Mouse (Mus musculus): ENCODE measurements around the gene Tgtp2. TPM values are rescaled to one million over a fixed set of nuclear protein-coding genes. Genes with fewer than 3 reads are reported as not detected.
"Not testable (repeated sequence)": the region's sequence is repeated elsewhere in the genome, so short reads cannot be mapped to it uniquely, and the experiment has no call there.

The Tgtp2 gene
- 3.8 and 8.0 TPM in 2 replicates for polyA plus RNA-seq (2015; fragmentation: Nextera tagmentation; extraction: Ambion mirVana)

DNA sequence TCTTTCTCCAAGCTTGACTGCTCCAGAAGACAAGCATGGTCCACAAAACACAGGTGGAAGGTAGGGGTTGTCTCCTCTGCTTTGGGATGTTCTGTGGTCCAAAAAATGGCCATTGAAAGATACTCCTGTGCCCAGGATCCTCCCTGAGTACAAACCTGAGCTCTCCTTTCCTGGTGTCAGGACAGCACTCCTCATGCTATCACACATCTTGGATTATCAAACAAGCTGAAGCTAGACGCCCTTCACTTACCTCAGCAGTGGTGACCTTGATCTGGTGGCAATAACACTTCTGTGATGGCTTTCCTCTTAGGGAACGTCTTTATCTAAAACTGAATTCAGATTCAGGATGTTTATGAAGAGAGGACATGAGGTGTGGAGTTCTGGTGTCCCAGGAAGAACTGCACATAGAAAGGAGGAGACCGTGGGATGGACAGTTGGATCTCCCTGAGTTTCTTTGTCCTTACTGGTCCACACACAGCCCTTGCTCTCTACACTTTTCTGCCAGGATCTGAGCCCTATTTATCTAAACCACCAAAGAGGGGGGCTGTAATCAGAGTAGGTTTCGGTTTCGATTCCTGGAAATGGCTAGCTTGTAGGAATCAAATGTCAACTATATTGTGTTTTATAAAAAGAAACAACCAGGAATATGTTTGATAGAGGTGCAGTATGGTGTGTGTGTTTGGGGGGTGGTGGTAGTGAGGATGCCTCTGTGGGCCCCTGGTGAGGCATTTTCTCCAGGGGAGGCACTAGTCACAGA is at the start of gene Tgtp2:
TSS of gene Tgtp2 (minus strand) at position 494 of the 757 bp plus-strand sequence.
- ATAC-seq (replicated peaks; ENCODE audit: extremely low read depth, insufficient read depth, low FRiP score); H3K4me3 ChIP-seq (ENCODE audit: low read length); H3K4me2 ChIP-seq (ENCODE audit: low read depth, low read length); H3K27me3 ChIP-seq (ENCODE audit: control insufficient read depth, insufficient read depth, low read length); H3K27ac ChIP-seq (ENCODE audit: low read length); H3K9ac ChIP-seq (ENCODE audit: low read length); H3K4me1 ChIP-seq (ENCODE audit: control insufficient read depth, insufficient read depth, low read length); H3K36me3 ChIP-seq (ENCODE audit: control insufficient read depth, insufficient read depth); H3K9me3 ChIP-seq (replicated peaks; ENCODE audit: control insufficient read depth, low read length): not testable (repeated sequence)
- WGBS = 60% methylated on average over 5 of the region's 5 CpGs

DNA sequence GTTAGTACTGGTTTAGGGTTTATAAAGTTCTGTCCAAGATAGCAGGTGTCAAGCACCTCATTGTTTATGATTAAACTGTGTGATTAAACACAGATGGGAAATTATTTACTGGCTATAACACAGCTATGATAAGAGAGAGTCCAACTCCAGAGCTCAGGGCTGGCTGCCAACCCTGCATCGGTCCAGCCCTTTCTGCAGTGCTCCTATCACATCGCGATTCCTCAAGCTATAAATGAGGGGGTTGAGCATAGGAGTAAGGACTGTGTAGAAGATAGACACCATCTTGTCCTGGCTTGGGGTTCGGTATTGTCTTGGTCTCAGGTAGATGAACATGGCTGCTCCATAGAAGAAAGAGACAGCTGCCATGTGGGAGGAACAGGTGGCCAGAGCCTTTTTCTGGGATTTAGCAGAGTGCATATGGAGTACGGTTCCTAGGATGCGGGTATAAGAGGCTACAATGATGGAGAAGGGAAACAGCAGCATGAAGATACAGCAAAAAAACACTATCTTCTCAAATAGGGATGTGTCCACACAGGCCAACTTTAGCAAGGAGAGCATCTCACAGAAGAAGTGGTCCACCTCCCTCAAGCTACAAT is 48.7 kb upstream of the Tgtp2 start:
- H3K4me2 ChIP-seq (ENCODE audit: low read depth, low read length) = no peak overlapping the region
- no peak for ATAC-seq (replicated peaks; ENCODE audit: extremely low read depth, insufficient read depth, low FRiP score)
- H3K4me3 ChIP-seq (ENCODE audit: low read length) = no peak overlapping the region
- 64% methylated on average over 6 of the region's 6 CpGs for WGBS
- H3K4me1 ChIP-seq (ENCODE audit: control insufficient read depth, insufficient read depth, low read length) = no peaks in the 10 kb centered on the region
- no peaks in the 10 kb centered on the region for H3K36me3 ChIP-seq (ENCODE audit: control insufficient read depth, insufficient read depth)
- H3K27ac ChIP-seq (ENCODE audit: low read length) = no peak overlapping the region
- H3K27me3 ChIP-seq (ENCODE audit: control insufficient read depth, insufficient read depth, low read length) = no peaks in the 10 kb centered on the region
- H3K9ac ChIP-seq (ENCODE audit: low read length) = no peak overlapping the region
- H3K9me3 ChIP-seq (replicated peaks; ENCODE audit: control insufficient read depth, low read length) = no peaks in the 10 kb centered on the region

DNA sequence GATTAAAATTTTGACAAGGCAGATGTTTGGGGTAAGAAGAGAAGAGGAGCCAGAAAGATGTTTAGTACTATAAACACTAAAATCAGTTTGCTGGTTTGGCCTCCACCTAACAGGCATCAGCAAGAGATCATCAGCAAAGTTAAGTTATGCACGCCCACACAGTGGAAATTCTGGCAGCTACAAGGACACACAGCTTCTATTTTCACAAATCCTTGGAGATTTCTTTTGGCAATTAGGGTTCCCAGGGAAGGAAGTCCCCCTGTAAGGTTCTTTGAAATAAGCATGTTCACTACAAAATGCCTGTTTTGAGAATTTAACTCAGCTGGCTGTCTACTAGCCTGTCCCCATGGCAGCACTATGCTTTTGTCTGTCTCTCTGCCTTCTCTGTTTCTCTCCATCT is 47.0 kb upstream of the Tgtp2 start:
- H3K4me1 ChIP-seq (ENCODE audit: control insufficient read depth, insufficient read depth, low read length) = no peaks in the 10 kb centered on the region
- H3K9me3 ChIP-seq (replicated peaks; ENCODE audit: control insufficient read depth, low read length) = no peaks in the 10 kb centered on the region
- H3K36me3 ChIP-seq (ENCODE audit: control insufficient read depth, insufficient read depth) = no peaks in the 10 kb centered on the region
- 41% methylated on average over 1 of the region's 1 CpGs for WGBS
- H3K4me3 ChIP-seq (ENCODE audit: low read length) = no peak overlapping the region
- no peaks in the 10 kb centered on the region for H3K27me3 ChIP-seq (ENCODE audit: control insufficient read depth, insufficient read depth, low read length)
- no peak overlapping the region for H3K4me2 ChIP-seq (ENCODE audit: low read depth, low read length)
- 0 out of 2 replicates have a peak overlapping the region, but pooled peaks have one; percentile 16 for H3K27ac ChIP-seq (ENCODE audit: low read length)
- no peak for ATAC-seq (replicated peaks; ENCODE audit: extremely low read depth, insufficient read depth, low FRiP score)
- H3K9ac ChIP-seq (ENCODE audit: low read length) = no peak overlapping the region

DNA sequence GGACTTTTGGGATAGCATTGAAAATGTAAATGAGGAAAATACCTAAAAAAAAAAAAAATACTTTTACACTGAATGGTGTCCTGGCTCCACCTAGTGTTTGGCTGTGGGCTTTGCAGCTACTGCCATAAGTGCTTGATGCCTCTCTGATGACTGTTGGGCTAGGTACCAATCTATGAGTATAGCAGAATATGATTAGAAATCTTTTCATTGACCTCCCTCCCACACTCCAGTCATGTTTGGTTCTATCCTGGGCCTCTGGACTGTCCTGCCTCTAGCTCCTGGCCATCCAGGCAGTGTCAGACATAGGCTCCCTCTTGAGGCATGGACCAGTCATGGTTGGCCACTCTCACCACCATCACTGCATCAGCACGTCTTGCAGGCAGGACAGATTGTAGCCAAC is 44.8 kb upstream of the Tgtp2 start:
- no peak overlapping the region for H3K27ac ChIP-seq (ENCODE audit: low read length)
- no peaks in the 10 kb centered on the region for H3K4me1 ChIP-seq (ENCODE audit: control insufficient read depth, insufficient read depth, low read length)
- H3K4me3 ChIP-seq (ENCODE audit: low read length) = no peak overlapping the region
- 33% methylated on average over 1 of the region's 1 CpGs for WGBS
- H3K9ac ChIP-seq (ENCODE audit: low read length) = no peak overlapping the region
- ATAC-seq (replicated peaks; ENCODE audit: extremely low read depth, insufficient read depth, low FRiP score) = no peak
- H3K27me3 ChIP-seq (ENCODE audit: control insufficient read depth, insufficient read depth, low read length) = no peaks in the 10 kb centered on the region
- H3K36me3 ChIP-seq (ENCODE audit: control insufficient read depth, insufficient read depth) = no peaks in the 10 kb centered on the region
- H3K4me2 ChIP-seq (ENCODE audit: low read depth, low read length) = no peak overlapping the region
- H3K9me3 ChIP-seq (replicated peaks; ENCODE audit: control insufficient read depth, low read length) = no peaks in the 10 kb centered on the region

DNA sequence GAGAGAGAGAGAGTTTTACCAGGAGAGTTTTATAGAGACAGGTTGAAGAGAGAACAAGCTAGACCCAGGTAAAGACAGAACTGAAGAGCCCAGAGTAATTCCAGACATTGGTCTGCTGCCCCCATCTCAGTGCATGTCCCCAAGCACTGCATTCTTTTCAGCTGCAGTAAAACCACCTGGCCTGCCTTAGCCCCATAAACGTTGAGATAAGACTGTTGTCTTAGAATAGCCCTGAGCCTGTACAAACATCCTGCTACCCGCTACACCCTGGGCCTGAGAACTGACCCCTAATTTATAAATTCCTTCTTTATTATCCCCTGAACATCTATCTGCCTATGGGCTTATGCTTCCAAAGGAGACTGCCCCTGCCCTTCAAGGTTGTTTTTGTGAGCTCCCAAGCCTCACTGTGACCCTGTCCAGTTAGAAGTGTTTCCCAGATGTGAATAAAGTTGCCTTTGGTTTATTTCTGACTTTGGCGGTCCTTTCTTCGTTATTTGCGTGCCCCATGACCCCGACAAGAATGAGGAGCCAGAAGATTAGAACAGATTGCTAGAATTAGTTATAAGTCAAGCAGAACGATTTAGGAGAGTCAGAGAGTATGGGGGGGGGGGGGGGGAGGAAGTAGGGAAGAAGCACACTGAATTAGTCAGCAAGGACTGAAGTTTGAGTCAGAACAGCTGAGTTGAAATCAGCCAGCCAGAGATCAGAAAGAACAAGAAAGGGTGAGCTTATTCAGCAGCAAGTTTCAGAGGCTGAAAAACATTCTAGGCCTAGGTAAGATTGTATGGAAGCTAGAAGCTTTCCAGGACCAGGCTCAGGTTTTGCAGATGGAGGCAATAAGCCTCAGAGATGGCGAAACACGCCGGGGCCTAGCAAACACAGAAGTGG is 43.9 kb upstream of the Tgtp2 start:
- WGBS = 64% methylated on average over 10 of the region's 10 CpGs
- Histone ChIP-seq H3K4me2 (ENCODE audit: low read depth, low read length) (no peak overlapping the region), H3K9ac (ENCODE audit: low read length) (no peak overlapping the region), H3K4me3 (ENCODE audit: low read length) (no peak overlapping the region), H3K27me3 (ENCODE audit: control insufficient read depth, insufficient read depth, low read length) (no peaks in the 10 kb centered on the region), H3K9me3 (replicated peaks; ENCODE audit: control insufficient read depth, low read length) (no peaks in the 10 kb centered on the region), H3K36me3 (ENCODE audit: control insufficient read depth, insufficient read depth) (no peaks in the 10 kb centered on the region), H3K27ac (ENCODE audit: low read length) (no peak overlapping the region), H3K4me1 (ENCODE audit: control insufficient read depth, insufficient read depth, low read length) (no peaks in the 10 kb centered on the region)
- ATAC-seq (replicated peaks; ENCODE audit: extremely low read depth, insufficient read depth, low FRiP score) = no peak

DNA sequence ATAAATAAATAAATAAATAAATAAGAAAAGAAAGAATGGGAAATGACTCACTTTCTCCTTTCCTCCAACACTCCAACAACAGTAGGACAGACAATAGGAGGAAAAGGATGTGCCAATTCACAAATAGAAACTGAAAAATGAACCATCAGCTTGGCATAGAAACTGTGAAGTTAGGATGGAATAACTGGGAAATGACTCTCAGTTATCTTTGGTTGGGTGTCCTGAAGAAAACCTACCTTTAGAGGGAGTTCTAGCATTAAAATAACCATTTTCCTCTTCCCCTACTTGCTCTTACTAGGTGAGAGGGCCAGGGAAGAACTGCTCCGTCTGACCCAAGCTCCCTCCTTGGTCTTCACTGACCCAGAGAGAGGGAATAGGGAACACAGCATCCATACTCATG is 41.7 kb upstream of the Tgtp2 start:
- Histone ChIP-seq H3K9me3 (replicated peaks; ENCODE audit: control insufficient read depth, low read length) (no peaks in the 10 kb centered on the region), H3K27me3 (ENCODE audit: control insufficient read depth, insufficient read depth, low read length) (no peaks in the 10 kb centered on the region), H3K27ac (ENCODE audit: low read length) (no peak overlapping the region), H3K4me1 (ENCODE audit: control insufficient read depth, insufficient read depth, low read length) (no peaks in the 10 kb centered on the region), H3K9ac (ENCODE audit: low read length) (no peak overlapping the region), H3K36me3 (ENCODE audit: control insufficient read depth, insufficient read depth) (no peaks in the 10 kb centered on the region), H3K4me3 (ENCODE audit: low read length) (no peak overlapping the region), H3K4me2 (ENCODE audit: low read depth, low read length) (no peak overlapping the region)
- no peak for ATAC-seq (replicated peaks; ENCODE audit: extremely low read depth, insufficient read depth, low FRiP score)
- WGBS = 79% methylated on average over 1 of the region's 1 CpGs

DNA sequence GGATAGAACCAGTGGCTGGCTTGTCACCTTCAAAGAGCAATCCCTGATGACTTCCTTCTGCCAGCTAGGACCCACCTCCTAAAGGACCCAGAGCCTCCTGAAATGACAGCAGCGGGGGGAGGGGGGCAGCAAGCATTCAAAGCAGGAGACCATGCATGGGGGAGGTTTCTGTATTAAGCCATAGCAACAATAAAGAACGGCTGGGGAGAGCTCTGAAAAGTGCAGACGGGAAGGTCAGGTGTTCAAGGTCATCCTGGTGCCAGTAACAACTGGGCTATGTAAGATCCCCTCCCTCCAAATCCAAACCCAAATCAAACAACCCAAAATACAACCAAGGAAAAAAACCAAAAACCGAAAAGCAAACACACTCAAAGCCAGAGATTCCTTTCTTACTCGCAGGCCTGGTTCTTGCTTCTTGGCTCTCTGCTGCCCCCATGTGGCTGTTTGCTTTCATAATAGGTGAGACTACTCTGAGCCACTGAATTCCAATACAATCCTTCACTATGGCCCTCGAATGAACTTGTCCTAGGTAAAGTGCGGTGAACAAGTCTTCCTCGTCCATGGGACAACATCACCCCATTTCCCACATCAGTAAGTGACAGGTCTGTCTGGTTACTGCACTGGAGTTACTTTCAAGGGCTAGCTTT is 39.2 kb upstream of the Tgtp2 start:
- Histone ChIP-seq H3K27me3 (ENCODE audit: control insufficient read depth, insufficient read depth, low read length) (no peaks in the 10 kb centered on the region), H3K4me3 (ENCODE audit: low read length) (0 out of 2 replicates have a peak overlapping the region, but pooled peaks have one; percentile 14), H3K36me3 (ENCODE audit: control insufficient read depth, insufficient read depth) (no peaks in the 10 kb centered on the region), H3K9me3 (replicated peaks; ENCODE audit: control insufficient read depth, low read length) (no peaks in the 10 kb centered on the region), H3K27ac (ENCODE audit: low read length) (no peak overlapping the region), H3K4me2 (ENCODE audit: low read depth, low read length) (peak overlapping the region; percentile 38), H3K9ac (ENCODE audit: low read length) (peak overlapping the region; percentile 29; the same call in 1 of the 2 replicates), H3K4me1 (ENCODE audit: control insufficient read depth, insufficient read depth, low read length) (no peaks in the 10 kb centered on the region)
- WGBS = 17% methylated on average over 8 of the region's 8 CpGs
- 0 out of 2 replicates have a peak, but pooled peaks have one; percentile 16 for ATAC-seq (replicated peaks; ENCODE audit: extremely low read depth, insufficient read depth, low FRiP score)

DNA sequence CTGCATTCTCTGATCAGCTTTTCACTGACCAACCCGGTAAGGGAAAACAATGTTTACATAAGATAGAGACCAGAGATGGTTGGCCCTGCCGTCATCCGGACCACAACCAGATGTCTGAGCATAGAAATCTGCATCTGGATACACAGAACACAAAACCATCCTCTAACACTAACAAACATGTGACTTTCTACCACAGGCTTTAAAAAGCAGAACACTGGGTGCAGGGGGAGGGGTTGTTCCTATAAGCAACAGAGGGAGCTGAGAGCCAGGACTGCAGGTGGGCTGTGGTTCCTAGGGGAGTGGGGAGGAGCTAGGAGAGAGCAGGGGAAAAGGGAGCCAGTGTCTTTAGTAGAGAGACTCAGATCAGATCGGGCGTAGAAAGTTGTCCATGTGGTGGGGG is 37.5 kb upstream of the Tgtp2 start:
- Histone ChIP-seq H3K9me3 (replicated peaks; ENCODE audit: control insufficient read depth, low read length) (no peaks in the 10 kb centered on the region), H3K4me3 (ENCODE audit: low read length) (no peak overlapping the region), H3K27me3 (ENCODE audit: control insufficient read depth, insufficient read depth, low read length) (no peaks in the 10 kb centered on the region), H3K4me2 (ENCODE audit: low read depth, low read length) (no peak overlapping the region), H3K36me3 (ENCODE audit: control insufficient read depth, insufficient read depth) (no peaks in the 10 kb centered on the region), H3K4me1 (ENCODE audit: control insufficient read depth, insufficient read depth, low read length) (no peaks in the 10 kb centered on the region), H3K27ac (ENCODE audit: low read length) (no peak overlapping the region), H3K9ac (ENCODE audit: low read length) (no peak overlapping the region)
- WGBS = 31% methylated on average over 5 of the region's 5 CpGs
- peak; percentile 41; the same call in 1 of the 2 replicates for ATAC-seq (replicated peaks; ENCODE audit: extremely low read depth, insufficient read depth, low FRiP score)

Data from heart, embryonic 16.5 days (tissue).